Mouse (Mus musculus) R1 (cell line): ENCODE measurements at regions not wholly inside any gene's neighbourhood (a gene's known extent, or its start where the extent isn't known, plus 50 kb on each side); places are given as distances from the start of the nearest gene placed in this dataset.

ENCODE experiments used
- DNase-seq: peaks from one replicate; pipeline ENCODE4 v3.0.0-alpha.2; 2018; ENCODE audit warnings: low read depth, low spot score

DNA sequence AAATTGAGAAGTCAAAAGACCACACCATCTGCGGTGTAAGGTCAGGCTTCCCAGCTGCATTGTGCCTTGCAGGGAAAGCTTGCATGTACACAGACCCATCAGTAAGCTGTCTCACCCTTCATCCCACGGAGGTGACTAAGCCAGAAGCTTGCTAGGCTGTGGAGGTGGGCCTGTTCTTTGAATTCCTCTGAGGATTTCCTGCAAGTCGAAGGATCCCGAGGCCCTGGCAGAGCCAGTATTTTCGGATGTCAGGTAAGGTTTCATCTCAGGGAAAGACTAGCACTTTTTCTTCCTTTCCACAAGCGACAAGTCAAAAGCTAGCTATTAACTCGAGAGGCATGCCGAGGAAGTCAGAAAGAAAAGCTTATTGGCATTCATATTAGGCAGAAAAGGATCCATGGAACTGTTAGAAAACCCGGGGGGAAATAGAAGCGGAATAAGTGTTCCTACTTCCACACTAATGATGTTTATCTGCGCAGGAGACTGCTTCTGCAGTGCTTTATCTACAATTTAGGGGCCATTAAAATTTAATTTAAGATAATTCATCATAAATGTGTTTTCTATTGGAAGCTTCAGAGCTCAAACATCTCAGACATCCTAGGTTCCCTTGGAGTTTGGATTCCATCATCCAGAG is 148.3 kb upstream of the Atp2b1 start:
- DNase-seq = no peak

GRCm38 (mm10) chr10:98779783-98780182 is 134.4 kb upstream of the Atp2b1 start:
- DNase-seq = no peak

DNA sequence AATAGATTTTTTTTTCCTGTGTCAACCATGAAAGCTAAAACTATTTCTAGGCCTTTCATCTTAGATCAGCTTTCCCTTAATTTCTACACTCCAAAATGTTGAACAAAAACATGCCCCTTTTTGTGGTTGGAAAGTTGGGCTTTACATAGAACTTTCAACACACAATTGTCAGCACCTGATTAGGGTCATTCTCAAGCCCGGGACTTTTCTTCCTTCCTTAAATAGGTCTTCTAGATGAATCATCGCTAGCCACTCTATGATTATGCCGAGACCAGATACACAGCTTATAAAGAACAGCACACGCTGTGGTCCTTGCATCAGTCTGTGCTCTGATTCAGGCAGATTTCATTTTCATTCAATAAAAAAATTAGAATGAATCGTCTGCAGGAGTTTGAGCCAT is 133.3 kb upstream of the Atp2b1 start:
- no peak for DNase-seq

- DNase-seq = no peak
These were observed 132.3 kb upstream of the Atp2b1 start for GRCm38 (mm10) chr10:98781888-98782351.

- DNase-seq = no peak
These were observed 128.8 kb upstream of the Atp2b1 start for GRCm38 (mm10) chr10:98785411-98785810.

- no peak for DNase-seq
These were observed 128.1 kb upstream of the Atp2b1 start for GRCm38 (mm10) chr10:98786089-98786488.

- DNase-seq = no peak
These were observed 124.4 kb upstream of the Atp2b1 start for GRCm38 (mm10) chr10:98789763-98790162.

GRCm38 (mm10) chr10:98790456-98790855 is 123.8 kb upstream of the Atp2b1 start:
- no peak for DNase-seq

- DNase-seq = no peak
These were observed 122.0 kb upstream of the Atp2b1 start for GRCm38 (mm10) chr10:98792019-98792741.

DNA sequence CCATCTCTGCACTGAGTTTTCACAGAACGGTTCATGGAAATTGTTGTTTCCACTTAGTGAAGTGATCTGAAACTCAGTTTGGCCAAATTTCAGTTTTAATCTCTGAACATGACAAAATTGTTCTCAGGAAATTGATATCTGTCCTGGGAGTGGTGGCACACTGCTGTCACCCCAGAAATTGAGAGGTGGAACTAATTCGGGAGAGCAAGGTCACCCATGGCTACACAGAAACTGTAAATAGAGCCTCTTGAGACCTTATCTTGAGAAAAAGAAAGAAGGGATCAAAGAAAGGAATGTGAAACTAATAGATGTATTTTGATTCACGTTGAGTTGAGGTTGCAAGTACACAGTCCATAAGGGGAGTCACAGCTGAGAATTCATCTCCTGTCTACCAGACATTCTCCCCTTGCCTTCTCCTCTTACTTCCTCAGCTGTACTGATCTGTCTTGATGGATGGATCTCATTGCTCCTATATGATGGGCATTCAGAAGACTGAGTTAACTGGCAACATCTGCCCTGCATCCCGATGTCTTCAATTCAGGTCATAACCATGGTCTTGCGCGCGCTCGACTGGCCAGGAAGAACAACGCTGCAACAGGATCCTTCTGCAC is 120.2 kb upstream of the Atp2b1 start:
- DNase-seq = no peak

DNA sequence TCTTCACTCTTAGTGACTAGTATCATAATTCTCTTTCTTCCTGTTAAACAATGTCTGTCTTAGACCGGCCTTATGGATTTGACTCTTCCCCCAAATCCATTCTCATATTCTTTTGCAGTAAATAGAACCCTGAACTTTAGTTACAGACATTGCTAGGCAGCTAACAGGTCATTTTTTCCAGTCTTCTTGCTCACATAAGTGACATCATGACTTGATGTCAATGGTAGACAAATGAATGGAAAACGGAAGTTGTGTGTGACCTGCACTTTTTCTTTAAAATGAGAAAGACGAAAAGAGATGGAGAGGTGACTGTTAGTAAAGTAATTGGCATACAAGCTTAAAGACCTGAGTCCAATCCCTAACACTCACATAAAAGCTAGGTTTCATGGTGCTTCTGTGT is 118.2 kb upstream of the Atp2b1 start:
- DNase-seq = no peak

DNA sequence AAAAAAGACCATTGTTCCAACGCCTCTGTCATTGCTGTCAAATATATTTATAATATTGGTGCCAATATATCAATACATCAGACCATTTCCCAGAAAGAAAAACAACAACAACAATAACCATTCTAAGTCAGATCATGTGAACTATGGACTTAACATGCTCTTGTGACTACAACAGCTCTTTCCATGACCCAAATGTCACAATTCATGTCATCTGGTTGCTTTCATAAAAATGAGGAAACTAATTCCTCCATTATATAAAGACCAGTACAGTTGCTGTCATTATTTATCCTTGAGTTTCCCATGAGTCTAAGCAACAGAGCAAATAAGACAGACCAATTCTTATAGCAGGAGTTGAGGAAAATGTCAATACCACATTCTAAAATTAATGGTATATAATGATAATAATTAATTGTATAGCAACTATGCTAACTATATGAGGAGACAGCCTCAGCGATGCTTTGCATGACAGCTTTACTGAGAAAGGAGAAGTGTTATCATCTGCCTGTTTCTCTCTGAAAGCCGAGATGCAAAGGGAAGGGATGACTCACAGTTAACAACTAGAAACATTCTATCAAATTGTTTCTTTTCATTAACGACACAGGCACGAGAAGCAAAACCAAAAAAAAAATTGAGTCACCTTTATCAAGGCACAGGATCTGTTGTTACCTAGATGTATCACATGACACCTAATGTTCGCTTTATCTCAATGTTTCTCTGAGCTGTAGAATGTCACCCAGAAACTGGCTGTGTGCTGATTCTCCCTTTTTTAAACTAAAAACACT is 115.4 kb upstream of the Atp2b1 start:
- DNase-seq = no peak

- no peak for DNase-seq
These were observed 114.4 kb upstream of the Atp2b1 start for GRCm38 (mm10) chr10:98799830-98800229.

DNA sequence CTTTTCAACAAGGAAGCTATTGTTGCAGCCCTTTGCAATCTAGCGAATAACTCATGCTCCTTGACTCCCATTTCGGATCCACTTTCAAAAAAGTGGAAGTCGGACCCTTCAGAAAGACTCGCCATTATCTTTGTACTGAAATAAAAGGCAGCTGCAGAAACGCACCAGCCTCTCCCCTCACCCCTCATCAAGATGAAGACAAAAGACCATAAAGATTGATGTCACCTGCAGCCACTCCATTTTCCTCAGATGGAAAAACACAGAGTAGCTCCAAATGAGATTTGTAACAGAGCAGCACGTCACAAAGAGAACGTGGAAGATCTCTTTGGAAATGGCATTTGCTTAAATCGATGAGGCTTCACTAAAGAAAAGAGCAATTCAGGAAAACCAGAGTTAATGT is 113.3 kb upstream of the Atp2b1 start:
- no peak for DNase-seq

DNA sequence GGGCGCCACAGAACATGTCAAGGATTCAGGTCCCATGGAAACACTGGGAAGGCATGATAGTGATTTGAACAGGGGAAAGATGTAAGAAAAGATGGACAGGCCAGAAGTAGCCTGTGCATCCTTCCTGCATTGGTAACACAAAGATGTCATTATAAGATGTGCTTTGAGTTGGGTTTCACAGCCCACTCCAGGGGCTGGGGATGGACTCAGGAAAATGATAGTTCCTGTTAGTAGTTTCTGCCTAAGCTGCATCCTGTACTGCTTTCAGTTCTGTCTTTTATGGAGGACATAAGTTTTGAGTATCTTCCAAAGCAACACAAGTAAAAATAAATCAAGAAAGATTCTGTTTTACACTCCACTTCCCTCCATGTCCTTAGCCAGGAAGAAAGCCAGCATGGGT is 109.2 kb upstream of the Atp2b1 start:
- no peak for DNase-seq

GRCm38 (mm10) chr10:98806798-98807535 is 107.2 kb upstream of the Atp2b1 start:
- no peak for DNase-seq

DNA sequence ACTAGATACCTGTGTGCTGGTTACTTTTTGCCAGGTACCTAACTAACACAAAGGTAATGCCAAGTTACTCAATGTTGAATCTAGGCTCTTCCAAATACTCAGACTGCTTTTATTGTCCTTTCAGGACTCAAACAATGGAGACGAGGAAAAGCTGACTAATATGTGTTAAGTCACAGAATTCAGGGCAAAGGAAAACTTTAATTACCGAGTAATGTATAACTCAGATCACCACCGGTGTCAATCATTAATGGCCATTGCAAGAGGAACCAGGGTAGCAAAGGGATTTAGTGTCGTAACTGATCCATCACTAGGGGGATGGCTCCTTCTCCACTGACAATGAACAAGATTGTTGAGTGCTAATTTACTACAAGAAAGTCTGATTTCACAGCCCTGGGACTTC is 105.6 kb upstream of the Atp2b1 start:
- DNase-seq = no peak

GRCm38 (mm10) chr10:98829051-98829450 is 85.2 kb upstream of the Atp2b1 start:
- no peak for DNase-seq

- no peak for DNase-seq
These were observed 82.7 kb upstream of the Atp2b1 start for GRCm38 (mm10) chr10:98831488-98831887.

DNA sequence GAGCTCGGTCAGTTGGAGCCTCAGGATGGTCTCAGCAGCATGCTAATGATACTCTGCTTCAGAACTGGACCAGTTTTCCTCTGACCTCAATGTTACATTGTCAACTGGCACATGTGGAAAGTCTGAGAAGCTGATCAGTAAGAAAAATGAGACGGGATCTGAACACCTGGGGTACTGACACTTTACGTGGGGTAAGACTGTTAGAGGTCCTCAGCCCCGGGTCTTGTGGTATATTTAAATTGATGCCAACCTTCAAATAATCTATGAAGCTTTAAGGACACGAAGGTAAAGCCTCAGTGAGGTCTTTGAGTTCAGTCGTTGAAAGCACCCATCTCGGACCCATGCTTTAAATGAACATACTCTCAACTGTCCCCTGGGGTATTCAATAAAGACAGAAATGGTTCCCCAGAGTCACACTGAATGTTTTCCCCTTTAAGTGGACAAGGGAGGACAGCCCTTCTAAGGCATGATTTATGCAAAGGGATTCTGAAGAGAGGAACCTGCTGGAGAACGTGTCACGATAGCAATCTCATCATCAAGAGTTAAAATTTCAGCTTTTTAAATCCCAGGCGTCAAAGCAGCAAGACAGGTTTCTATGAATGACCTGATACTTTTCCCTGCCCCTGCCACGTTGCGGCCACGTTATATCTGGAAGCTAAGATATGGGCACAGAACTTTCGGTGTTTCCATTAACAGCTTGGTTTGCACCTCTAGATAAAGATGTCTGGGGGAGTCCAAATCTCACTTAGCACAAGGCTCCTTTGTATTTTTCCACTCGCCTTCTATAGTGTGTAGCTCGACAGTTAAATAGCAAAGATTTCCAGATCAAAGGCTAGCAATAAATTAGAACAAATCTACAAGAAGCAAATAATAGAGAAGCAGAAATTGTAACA is 76.7 kb upstream of the Atp2b1 start:
- DNase-seq = no peak
